Mouse (Mus musculus) A20 (cell line): ENCODE measurements around the gene Nkx1-1.
A peak's percentile ranks its signal among the peaks of the same experiment; 100 is the strongest.

Source experiments
- DNase-seq: peaks from one replicate; pipeline ENCODE4 v3.0.0-alpha.2; 2011; ENCODE audit warnings: low read depth, low spot score

Nkx1-1 gene

GRCm38 (mm10) chr5:33433201-33434138, at the start of gene Nkx1-1:
Gene Nkx1-1, minus strand, starts transcription at chr5:33433976.
- DNase-seq: no peak

- DNase-seq: no peak
These were observed 47.5 kb upstream of the Nkx1-1 start for GRCm38 (mm10) chr5:33481318-33481685.

GRCm38 (mm10) chr5:33480582-33481317, 47.0 kb upstream of the Nkx1-1 start:
- no peak for DNase-seq

- no peak for DNase-seq
These were observed 31.7 kb upstream of the Nkx1-1 start for GRCm38 (mm10) chr5:33465464-33465863.

GRCm38 (mm10) chr5:33464390-33464789, 30.6 kb upstream of the Nkx1-1 start:
- DNase-seq: no peak

- DNase-seq: no peak
These were observed 25.3 kb upstream of the Nkx1-1 start for GRCm38 (mm10) chr5:33459111-33459510.

GRCm38 (mm10) chr5:33458132-33458622, 24.4 kb upstream of the Nkx1-1 start:
- no peak for DNase-seq

- no peak for DNase-seq
These were observed 22.0 kb upstream of the Nkx1-1 start for GRCm38 (mm10) chr5:33455737-33456136.

- no peak for DNase-seq
These were observed 10.0 kb upstream of the Nkx1-1 start for GRCm38 (mm10) chr5:33443794-33444193.

- DNase-seq: peak; percentile 43
These were observed 9.3 kb upstream of the Nkx1-1 start for GRCm38 (mm10) chr5:33442927-33443710.

GRCm38 (mm10) chr5:33438214-33438613, 4.4 kb upstream of the Nkx1-1 start:
- DNase-seq: peak; percentile 66

GRCm38 (mm10) chr5:33435941-33436340, 2.2 kb upstream of the Nkx1-1 start:
- no peak for DNase-seq

- DNase-seq: no peak
These were observed 1.4 kb upstream of the Nkx1-1 start for GRCm38 (mm10) chr5:33435151-33435550.

GRCm38 (mm10) chr5:33434141-33434780, 485 bp upstream of the Nkx1-1 start:
- DNase-seq: no peak

GRCm38 (mm10) chr5:33432057-33432935, 1.5 kb downstream of the Nkx1-1 start:
- no peak for DNase-seq

- no peak for DNase-seq
These were observed 2.4 kb downstream of the Nkx1-1 start for GRCm38 (mm10) chr5:33431173-33432005.

GRCm38 (mm10) chr5:33430511-33431172, 3.1 kb downstream of the Nkx1-1 start:
- DNase-seq: no peak

GRCm38 (mm10) chr5:33430106-33430505, 3.7 kb downstream of the Nkx1-1 start:
- DNase-seq: no peak

- DNase-seq: no peak
These were observed 6.3 kb downstream of the Nkx1-1 start for GRCm38 (mm10) chr5:33427461-33427860.
